Mouse (Mus musculus) embryonic fibroblast, embryonic 13.5 days (primary cell): ENCODE measurements around the gene Cacfd1.

Experiments
- CTCF ChIP-seq: IDR thresholded peaks from 2 replicates; pipeline ENCODE4 v1.5.1; 2011; ENCODE audit warnings: mild to moderate bottlenecking, control low read depth, low read length, moderate library complexity, borderline replicate concordance; ENCODE audit not compliant: insufficient read depth
- POLR2A ChIP-seq: IDR thresholded peaks from 2 replicates; pipeline ENCODE4 v1.6.1; 2011; ENCODE audit warnings: low read depth, mild to moderate bottlenecking, control low read depth, low read length, moderate library complexity

- TF ChIP-seq CTCF (no peak), POLR2A (no peak)
These were observed 16.6 kb downstream of the Cacfd1 start for GRCm38 (mm10) chr2:27026332-27026731.
